Mouse (Mus musculus) granulocyte monocyte progenitor cell, adult 5-6 weeks (primary cell): ENCODE measurements around the gene Aipl1. TPM values are rescaled to one million over a fixed set of nuclear protein-coding genes. Genes with fewer than 3 reads are reported as not detected.
A peak's percentile ranks its signal among the peaks of the same experiment; 100 is the strongest.

Source experiments
- ATAC-seq: replicated peaks from 2 replicates; pipeline ENCODE4 v1.8.0; 2016; ENCODE audit warnings: mild to moderate bottlenecking, moderate TSS enrichment, inconsistent platforms; ENCODE audit not compliant: poor library complexity, severe bottlenecking
- total RNA-seq, 2 experiments: library from RNA; stranded (forward) in 1 of 2; stranded (reverse) in 1 of 2; fragments of 200-712, 200-1000 nt in 1 of 2; fragments of >200 nt in 1 of 2; fragmentation: Nextera tagmentation in 1 of 2; gene quantifications; 2 replicates each; pipeline ENCODE4 v1.2.3; 2014 to 2017

Aipl1 gene
- total RNA-seq (2014; fragmentation: Nextera tagmentation) (not detected in 2 replicates), total RNA-seq (2017) (0.41 and 1.1 TPM in 2 replicates)

DNA sequence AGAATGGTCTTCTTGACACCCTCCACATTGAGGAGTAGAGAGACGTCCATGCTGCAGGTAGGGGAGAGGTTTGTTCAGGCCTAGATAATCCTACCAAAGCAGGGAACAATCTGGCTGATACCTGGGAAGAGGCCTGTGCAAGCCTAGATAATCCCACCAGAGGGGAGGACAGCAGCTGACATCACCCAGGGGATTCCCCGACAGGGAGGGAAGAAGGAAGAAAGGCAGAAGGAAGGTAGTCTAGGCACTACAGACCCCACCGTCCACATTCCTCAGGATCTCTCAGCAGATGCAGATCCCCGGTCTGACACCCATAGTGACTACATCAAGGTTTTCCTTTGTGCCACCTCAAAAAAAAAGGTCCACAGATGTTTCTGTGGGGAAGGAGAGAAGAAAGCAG is at the start of gene Aipl1:
TSS of gene Aipl1 (minus strand) at position 101 of the 400 bp plus-strand sequence.
- ATAC-seq = no peak

- ATAC-seq = no peak
Observed at GRCm38 (mm10) chr11:72086251-72087046, 49.1 kb upstream of the Aipl1 start.

- ATAC-seq = no peak
Observed at GRCm38 (mm10) chr11:72084337-72084736, 47.0 kb upstream of the Aipl1 start.

DNA sequence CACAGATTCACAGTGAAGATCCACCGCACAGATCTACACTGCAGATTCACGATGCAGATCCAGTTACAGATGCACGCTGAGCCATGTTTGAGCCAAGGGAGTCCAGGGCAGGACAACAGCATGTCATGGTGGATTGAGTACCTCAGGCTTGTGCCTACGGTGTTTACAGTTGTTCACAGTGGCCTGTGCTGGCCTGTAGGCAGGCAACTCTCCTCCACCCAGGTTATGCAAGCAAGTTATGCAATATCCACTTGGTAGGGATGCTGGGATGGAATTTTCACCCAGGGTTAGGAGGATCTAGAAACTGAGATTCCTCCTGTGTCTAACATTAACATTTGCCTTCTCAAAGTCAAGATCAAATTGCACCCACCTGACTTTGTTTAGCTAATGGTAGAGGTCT is 45.3 kb upstream of the Aipl1 start:
- ATAC-seq = no peak

DNA sequence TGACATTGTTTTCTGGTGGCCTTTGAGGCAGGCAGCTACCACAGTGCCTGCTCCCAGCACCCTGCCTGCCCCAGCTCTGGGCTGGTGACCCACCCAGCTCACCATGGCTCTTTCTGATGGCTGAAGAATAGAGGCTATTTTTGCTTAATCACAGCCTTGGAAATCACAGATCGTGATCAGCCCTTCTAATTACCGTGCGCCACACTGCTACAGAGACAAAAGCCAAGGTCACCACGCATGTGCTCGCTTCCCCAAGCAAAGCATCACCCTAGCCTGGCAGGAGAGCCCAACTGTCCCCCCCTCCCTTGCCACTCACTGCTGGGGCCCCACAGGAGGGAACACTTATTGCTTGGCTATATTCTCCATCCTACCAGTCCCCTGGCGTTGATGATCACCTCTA is 43.2 kb upstream of the Aipl1 start:
- ATAC-seq = no peak

- no peak for ATAC-seq
Observed at GRCm38 (mm10) chr11:72078647-72079046, 41.3 kb upstream of the Aipl1 start.

DNA sequence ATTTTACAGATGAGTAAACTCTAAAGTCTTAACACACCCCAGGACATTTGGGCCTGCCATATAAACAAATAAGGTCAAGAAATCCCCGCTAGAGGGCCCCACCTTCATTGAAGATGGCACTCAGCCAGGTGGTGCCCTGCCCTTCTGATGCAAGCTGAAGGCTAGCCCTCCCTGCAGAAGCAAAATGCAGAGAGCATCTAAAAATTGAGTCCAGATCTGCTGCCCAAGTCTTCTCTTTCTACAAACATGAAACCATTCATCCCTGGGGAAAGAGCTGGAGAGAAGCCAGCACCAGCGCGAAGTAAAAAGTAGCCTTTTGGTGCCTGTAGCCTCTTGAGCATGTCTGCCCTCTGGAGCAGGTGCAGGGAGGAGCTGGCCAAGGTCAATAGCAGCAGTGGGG is 40.7 kb upstream of the Aipl1 start:
- no peak for ATAC-seq

GRCm38 (mm10) chr11:72074230-72074629 is 36.9 kb upstream of the Aipl1 start:
- no peak for ATAC-seq

DNA sequence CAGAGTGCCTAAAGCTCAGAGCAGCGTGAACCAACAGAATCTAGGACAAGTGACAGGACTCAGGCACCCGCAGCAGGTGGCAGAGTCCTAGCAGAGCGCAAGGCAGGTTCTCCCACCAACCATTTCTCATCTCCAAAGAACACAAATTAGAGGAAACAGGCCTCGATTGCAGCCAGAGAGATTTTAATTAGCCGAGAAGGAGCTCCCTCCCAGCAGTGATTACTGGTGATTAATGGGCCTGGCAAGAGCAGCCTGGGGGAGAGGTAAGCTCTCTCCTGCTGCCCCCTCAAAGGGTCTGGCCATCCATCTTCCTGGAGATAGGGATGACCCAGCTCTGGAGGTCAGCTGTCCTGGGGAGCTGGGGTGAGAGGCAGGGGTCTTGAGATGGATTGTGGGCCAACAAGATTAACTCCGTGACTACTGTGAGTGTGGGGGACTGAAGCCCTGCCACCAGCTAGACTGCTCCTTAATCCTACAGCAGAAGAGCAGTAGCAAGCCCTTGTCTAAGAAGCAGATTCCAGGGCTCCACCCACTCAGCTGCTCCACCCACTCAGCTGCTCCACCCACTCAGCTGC is 35.1 kb upstream of the Aipl1 start:
- no peak for ATAC-seq

GRCm38 (mm10) chr11:72070733-72071132 is 33.4 kb upstream of the Aipl1 start:
- ATAC-seq = no peak

DNA sequence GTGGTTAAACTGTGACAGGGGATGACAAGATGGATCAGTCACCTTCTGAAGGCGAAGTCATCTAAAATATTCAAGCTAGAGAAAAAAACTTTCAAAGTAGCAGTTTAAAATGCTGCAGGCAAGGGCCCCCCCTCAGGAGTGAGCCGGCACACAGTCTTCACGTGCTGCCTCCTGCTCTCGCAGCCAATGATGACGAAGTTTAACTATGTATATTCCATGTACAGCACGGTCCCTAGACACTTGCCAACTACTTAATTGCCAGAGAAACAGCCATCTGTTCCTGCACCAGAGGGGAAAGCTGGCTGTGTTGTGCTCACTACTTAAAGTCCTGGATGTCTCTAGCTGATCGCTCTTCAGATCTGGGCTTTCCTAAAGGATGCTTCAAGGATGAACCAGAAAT is 30.7 kb upstream of the Aipl1 start:
- no peak for ATAC-seq

DNA sequence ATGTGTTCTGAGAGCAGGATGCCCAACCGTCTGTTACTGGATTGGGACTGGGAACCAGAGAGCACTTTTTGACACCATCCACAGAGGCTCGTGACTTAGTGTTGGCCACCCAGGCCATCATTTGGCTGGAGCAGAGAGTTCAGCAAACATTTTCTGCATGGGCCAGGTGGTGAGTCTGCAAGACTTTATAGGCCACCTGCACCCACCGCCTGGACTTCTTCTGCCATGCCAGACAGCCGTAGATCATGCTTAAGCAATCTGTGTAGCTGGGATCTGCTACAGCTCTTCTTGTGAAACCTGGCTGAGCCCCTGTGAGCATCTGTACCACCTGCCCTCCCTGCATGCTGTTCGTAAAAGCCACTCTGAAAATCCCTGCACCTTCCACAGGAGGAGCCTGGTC is 30.0 kb upstream of the Aipl1 start:
- ATAC-seq = no peak

- ATAC-seq = peak; percentile 40; the same call in 1 of the 2 replicates
Observed at GRCm38 (mm10) chr11:72066330-72066729, 29.0 kb upstream of the Aipl1 start.

GRCm38 (mm10) chr11:72065103-72065502 is 27.8 kb upstream of the Aipl1 start:
- no peak for ATAC-seq

DNA sequence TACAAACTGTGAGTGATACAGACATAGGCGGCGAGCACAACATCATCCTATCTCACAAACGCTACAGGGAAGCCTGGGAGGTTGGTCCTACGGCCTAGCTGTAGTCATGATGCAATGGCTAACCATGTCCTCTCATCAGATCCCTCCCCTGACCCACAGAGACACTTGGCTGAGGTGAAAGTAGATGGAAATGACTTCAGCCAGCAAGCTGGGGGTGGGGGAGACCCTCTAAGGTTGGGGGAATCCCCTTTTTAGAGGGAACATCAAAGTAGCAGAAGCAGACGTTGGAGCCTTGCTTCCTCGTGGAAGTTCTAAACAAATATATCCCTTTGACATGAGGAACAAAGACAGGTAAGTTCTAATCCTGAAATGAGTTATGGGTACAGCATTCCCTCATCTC is 27.1 kb upstream of the Aipl1 start:
- no peak for ATAC-seq

DNA sequence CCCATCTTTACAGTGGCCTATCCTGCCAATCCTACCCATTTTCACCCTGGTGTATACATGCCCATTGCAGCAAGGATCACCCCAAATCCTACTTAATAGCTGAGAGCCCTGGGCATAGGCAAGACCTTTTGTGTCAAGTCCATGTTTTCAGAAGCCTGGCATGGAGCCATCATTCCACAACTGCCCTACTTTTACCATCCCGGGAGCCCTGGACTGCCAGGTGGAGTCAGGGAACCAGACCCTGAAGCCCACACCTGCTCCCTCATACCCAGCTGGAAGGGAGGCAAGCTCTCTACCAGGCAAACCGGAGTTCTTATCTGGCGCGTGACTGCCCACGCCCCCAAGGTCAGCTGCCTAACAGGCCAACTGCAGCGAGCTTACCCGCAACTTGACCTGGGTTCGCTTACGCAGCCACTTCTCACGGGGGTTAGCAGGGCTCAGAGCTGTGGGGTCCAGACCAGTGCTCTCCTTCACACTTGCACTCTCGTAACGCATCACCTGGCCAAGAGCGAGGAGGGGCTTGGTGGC is 23.8 kb upstream of the Aipl1 start:
- ATAC-seq = no peak

GRCm38 (mm10) chr11:72060416-72060815 is 23.1 kb upstream of the Aipl1 start:
- no peak for ATAC-seq

DNA sequence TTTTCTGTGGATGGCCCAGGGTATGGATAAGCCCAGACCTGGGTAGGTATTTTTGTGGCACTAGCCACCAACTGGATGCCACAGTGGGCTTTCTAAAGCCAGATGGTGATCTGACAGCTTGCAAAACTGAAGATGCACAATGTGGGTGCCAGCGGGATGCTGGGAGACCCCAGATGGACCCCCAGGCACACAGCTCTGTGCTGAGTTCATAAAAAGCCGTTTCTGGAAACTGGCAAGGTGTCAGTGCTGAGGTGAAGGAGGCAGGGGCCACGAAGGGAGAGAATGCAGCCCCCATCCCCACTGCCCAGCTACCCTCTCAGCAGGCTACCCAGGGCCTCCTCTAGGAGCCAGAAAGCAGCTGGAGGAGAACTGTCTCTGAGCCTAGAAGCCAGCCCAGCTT is 19.9 kb upstream of the Aipl1 start:
- ATAC-seq = no peak

GRCm38 (mm10) chr11:72055176-72055575 is 17.9 kb upstream of the Aipl1 start:
- ATAC-seq = no peak

GRCm38 (mm10) chr11:72052636-72053035 is 15.3 kb upstream of the Aipl1 start:
- ATAC-seq = peak; percentile 93

DNA sequence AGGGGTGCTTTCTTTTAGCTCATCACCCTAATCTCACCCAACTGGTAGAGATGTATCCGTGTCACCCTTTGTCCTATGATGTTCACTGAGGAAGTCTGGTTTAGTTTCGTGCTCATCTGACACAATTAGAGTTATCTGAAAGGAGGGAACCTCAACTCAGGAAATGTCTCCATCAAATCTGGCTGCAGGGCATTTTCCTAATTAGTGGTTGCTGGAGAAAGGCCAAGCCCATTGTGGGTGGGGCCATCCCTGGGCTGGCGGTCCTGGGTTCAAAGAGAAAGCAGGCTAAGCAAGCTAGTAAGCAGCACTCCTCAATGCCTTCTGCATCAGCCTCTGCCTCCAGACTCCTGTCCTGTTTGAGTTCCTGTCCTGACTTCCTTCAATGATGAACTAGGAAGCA is 14.9 kb upstream of the Aipl1 start:
- peak; percentile 33 for ATAC-seq
